Mouse (Mus musculus) 416B (cell line): ENCODE data around the gene 1700020N01Rik.

Experiments
- DNase-seq: peaks from one replicate; pipeline ENCODE4 v3.0.0; 2011; ENCODE audit warnings: low read depth

Gene 1700020N01Rik

GRCm38 (mm10) chr10:21604476-21604875 is 11.5 kb downstream of the 1700020N01Rik start:
- DNase-seq: no peak

GRCm38 (mm10) chr10:21605011-21605571 is 12.1 kb downstream of the 1700020N01Rik start:
- no peak for DNase-seq

GRCm38 (mm10) chr10:21605601-21606000 is 12.7 kb downstream of the 1700020N01Rik start:
- DNase-seq: no peak

- DNase-seq: no peak
Observed at GRCm38 (mm10) chr10:21606931-21607330, 14.0 kb downstream of the 1700020N01Rik start.

- no peak for DNase-seq
Observed at GRCm38 (mm10) chr10:21609583-21609982, 16.6 kb downstream of the 1700020N01Rik start.

- DNase-seq: no peak
Observed at GRCm38 (mm10) chr10:21613021-21613860, 20.3 kb downstream of the 1700020N01Rik start.

GRCm38 (mm10) chr10:21614520-21614919 is 21.6 kb downstream of the 1700020N01Rik start:
- DNase-seq: no peak

- no peak for DNase-seq
Observed at GRCm38 (mm10) chr10:21618745-21619508, 26.0 kb downstream of the 1700020N01Rik start.

- no peak for DNase-seq
Observed at GRCm38 (mm10) chr10:21622065-21622464, 29.1 kb downstream of the 1700020N01Rik start.

- DNase-seq: no peak
Observed at GRCm38 (mm10) chr10:21628555-21628954, 35.6 kb downstream of the 1700020N01Rik start.

- DNase-seq: no peak
Observed at GRCm38 (mm10) chr10:21629031-21629740, 36.2 kb downstream of the 1700020N01Rik start.

- no peak for DNase-seq
Observed at GRCm38 (mm10) chr10:21631481-21631880, 38.5 kb downstream of the 1700020N01Rik start.

- DNase-seq: no peak
Observed at GRCm38 (mm10) chr10:21632687-21633086, 39.7 kb downstream of the 1700020N01Rik start.

GRCm38 (mm10) chr10:21635988-21636710 is 43.2 kb downstream of the 1700020N01Rik start:
- DNase-seq: no peak

GRCm38 (mm10) chr10:21636711-21637081 is 43.8 kb downstream of the 1700020N01Rik start:
- DNase-seq: peak; percentile 25

GRCm38 (mm10) chr10:21651388-21651787 is 58.4 kb downstream of the 1700020N01Rik start:
- DNase-seq: no peak

- DNase-seq: no peak
Observed at GRCm38 (mm10) chr10:21652426-21653345, 59.7 kb downstream of the 1700020N01Rik start.

- DNase-seq: peak; percentile 4
Observed at GRCm38 (mm10) chr10:21653469-21653868, 60.5 kb downstream of the 1700020N01Rik start.

- no peak for DNase-seq
Observed at GRCm38 (mm10) chr10:21659576-21660246, 66.8 kb downstream of the 1700020N01Rik start.

GRCm38 (mm10) chr10:21668976-21669375 is 76.0 kb downstream of the 1700020N01Rik start:
- DNase-seq: no peak
